Mouse (Mus musculus) embryonic facial prominence, embryonic 14.5 days (tissue): ENCODE measurements around the gene Actr10. TPM values are rescaled to one million over a fixed set of nuclear protein-coding genes. Genes with fewer than 3 reads are reported as not detected.

ENCODE experiments used
- ATAC-seq: fragments of 200-750 bp; cut with Nextera tagmentation; 2 replicates; pipeline ENCODE4 v1.8.0; 2017; ENCODE audit warnings: low read depth, moderate number of reproducible peaks, moderate TSS enrichment
- DNase-seq: peaks from one replicate; pipeline ENCODE4 v3.0.0-alpha.2; 2015; ENCODE audit warnings: low spot score
- H3K27ac ChIP-seq: fragments of 300-500 bp; sonication (generic); replicated peaks from 2 replicates; pipeline ENCODE4 v1.5.1; 2014; ENCODE audit warnings: low read depth, mild to moderate bottlenecking, low read length, moderate library complexity
- H3K27me3 ChIP-seq: fragments of 300-500 bp; sonication (generic); replicated peaks from 2 replicates; pipeline ENCODE4 v1.6.1; 2014; ENCODE audit warnings: low read length; ENCODE audit not compliant: control insufficient read depth, insufficient read depth
- H3K36me3 ChIP-seq: fragments of 300-500 bp; sonication (generic); 2 replicates; pipeline ENCODE4 v1.6.1; 2014; ENCODE audit warnings: low read length, mixed read lengths; ENCODE audit not compliant: control insufficient read depth, insufficient read depth
- H3K4me1 ChIP-seq: fragments of 300-500 bp; sonication (generic); 2 replicates; pipeline ENCODE4 v1.6.1; 2014; ENCODE audit warnings: antibody characterized with exemption, low read length; ENCODE audit not compliant: control insufficient read depth, insufficient read depth
- H3K4me2 ChIP-seq: fragments of 300-500 bp; sonication (generic); 2 replicates; pipeline ENCODE4 v1.6.1; 2014; ENCODE audit warnings: low read depth, mild to moderate bottlenecking, low read length, moderate library complexity, mixed read lengths
- H3K4me3 ChIP-seq: fragments of 300-500 bp; sonication (generic); 2 replicates; pipeline ENCODE4 v1.5.1; 2014; ENCODE audit warnings: low read depth, mild to moderate bottlenecking, low read length
- H3K9ac ChIP-seq: fragments of 300-500 bp; sonication (generic); 2 replicates; pipeline ENCODE4 v1.6.1; 2014; ENCODE audit warnings: low read depth, mild to moderate bottlenecking, low read length, moderate library complexity, mixed read lengths
- H3K9me3 ChIP-seq: fragments of 300-500 bp; sonication (generic); 2 replicates; pipeline ENCODE4 v1.6.1; 2016; ENCODE audit warnings: low read length; ENCODE audit not compliant: control insufficient read depth
- WGBS: fragments of 180-500 bp; shearing (Covaris S2); extraction: QIAGEN DNeasy Blood & Tissue Kit; methylation state at CpG from one replicate; pipeline ENCODE4 v1.1.7; 2014; 5-methylcytosine and 5-hydroxymethylcytosine counted together
- polyA plus RNA-seq: library from polyadenylated mRNA; unstranded; fragments of >200 nt; fragmentation: Nextera tagmentation; extraction: Ambion mirVana; gene quantifications from 2 replicates; pipeline ENCODE4 v1.2.1, GENCODE M21; 2014

Gene Actr10
- polyA plus RNA-seq, 1 experiment from 2014 or later = 269 TPM

DNA sequence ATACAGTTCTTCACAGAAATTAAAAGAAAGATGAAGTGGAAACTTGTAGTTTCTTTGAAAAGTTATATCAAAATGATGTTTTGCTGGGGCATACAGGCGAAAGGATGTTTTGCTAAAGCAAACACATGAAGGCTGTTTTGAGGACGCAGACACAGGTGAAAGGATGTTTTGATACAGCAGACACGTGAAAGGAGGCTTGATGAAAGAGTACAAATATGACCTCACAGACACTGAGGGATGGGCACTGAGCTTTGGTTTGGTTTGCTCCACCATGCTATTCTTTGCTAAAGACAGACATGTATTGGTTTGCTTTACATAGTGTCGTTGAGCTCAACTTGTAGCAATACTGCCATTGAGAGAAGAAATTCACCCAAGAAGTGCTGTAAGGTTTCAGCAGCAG is 7.9 kb upstream of the Actr10 start:
- no peak for ATAC-seq
- 83% methylated on average over 4 of the region's 4 CpGs for WGBS
- Histone ChIP-seq H3K9ac (no peak overlapping the region), H3K27me3 (no peaks in the 10 kb centered on the region), H3K9me3 (0 out of 2 replicates have a peak, but pooled peaks cover 4% of the 10 kb centered on the region), H3K4me2 (no peak overlapping the region), H3K4me3 (no peak overlapping the region), H3K36me3 (no peaks in the 10 kb centered on the region), H3K4me1 (no peaks in the 10 kb centered on the region), H3K27ac (no peak overlapping the region)
- no peak for DNase-seq

DNA sequence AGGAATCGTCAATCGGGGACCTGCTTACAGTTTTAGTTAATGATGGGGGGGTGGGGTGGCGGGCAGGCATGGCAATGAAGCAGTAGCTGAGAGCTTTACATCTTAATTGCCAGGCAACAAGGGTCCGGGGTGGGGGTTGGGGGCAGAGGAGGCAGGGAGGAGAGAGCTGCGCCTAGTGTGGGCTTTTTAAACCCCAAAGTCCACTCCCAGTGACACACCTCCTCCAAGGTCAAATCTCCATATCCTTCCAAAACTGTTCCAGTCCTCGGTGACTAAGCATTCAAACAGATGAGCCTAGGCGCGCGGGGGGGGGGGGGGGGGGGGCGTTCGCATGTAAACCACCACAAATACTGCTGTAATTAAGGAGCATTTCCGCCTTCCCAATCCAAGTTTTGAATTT is 507 bp upstream of the Actr10 start:
- no peaks in the 10 kb centered on the region; the same call in 1 of the 2 replicates for H3K4me1 ChIP-seq
- H3K9me3 ChIP-seq = no peaks in the 10 kb centered on the region
- H3K27ac ChIP-seq = peak overlapping the region; percentile 92
- H3K9ac ChIP-seq = peak overlapping the region; percentile 80
- peaks cover 19% of the 10 kb centered on the region for H3K36me3 ChIP-seq
- WGBS = 46% methylated on average over 5 of the region's 12 CpGs
- H3K4me2 ChIP-seq = peak overlapping the region; percentile 66
- H3K27me3 ChIP-seq = no peaks in the 10 kb centered on the region
- peak overlapping the region; percentile 90 for H3K4me3 ChIP-seq
- DNase-seq (peak; percentile 29), ATAC-seq (peak; percentile 16)

- ATAC-seq (no peak), DNase-seq (no peak)
- Histone ChIP-seq H3K9me3 (no peaks in the 10 kb centered on the region), H3K4me2 (no peak overlapping the region), H3K27ac (no peak overlapping the region), H3K4me1 (no peaks in the 10 kb centered on the region; the same call in 1 of the 2 replicates), H3K36me3 (peaks cover 47% of the 10 kb centered on the region), H3K27me3 (no peaks in the 10 kb centered on the region), H3K4me3 (no peak overlapping the region), H3K9ac (no peak overlapping the region)
- WGBS = 96% methylated on average over 7 of the region's 7 CpGs
These were observed 3.1 kb downstream of the Actr10 start for GRCm38 (mm10) chr12:70940806-70941205.

DNA sequence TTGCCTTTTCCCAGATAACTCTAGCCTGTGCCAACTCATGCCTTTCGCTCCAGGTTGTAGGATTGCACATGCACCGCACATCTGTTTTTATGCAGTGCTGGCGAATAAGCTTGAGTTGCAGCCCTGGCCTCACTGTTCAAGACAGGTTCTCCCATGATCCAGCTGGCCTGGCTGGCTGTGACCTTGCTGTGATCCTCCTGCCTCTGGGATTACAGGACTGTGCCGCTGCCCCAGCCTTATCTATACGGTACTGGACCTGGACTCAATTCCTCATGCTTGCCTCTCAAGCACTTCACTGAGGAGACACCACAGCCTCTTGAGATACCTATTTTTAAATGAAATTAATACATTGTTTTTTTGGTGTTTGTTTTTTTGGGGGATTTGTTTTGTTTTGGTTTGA is 6.5 kb downstream of the Actr10 start:
- Histone ChIP-seq H3K36me3 (peaks cover 72% of the 10 kb centered on the region), H3K27ac (no peak overlapping the region)
- no peak for DNase-seq

GRCm38 (mm10) chr12:70946585-70947256 is 9.1 kb downstream of the Actr10 start:
- WGBS = 90% methylated on average over 10 of the region's 10 CpGs
- Histone ChIP-seq H3K4me1 (no peaks in the 10 kb centered on the region), H3K4me2 (no peak overlapping the region), H3K4me3 (no peak overlapping the region), H3K9ac (no peak overlapping the region), H3K27me3 (no peaks in the 10 kb centered on the region), H3K27ac (no peak overlapping the region), H3K9me3 (no peaks in the 10 kb centered on the region), H3K36me3 (peaks cover 80% of the 10 kb centered on the region)
- ATAC-seq (no peak), DNase-seq (no peak)

More for the DNA sequence above, 6.5 kb downstream of the Actr10 start:
- H3K4me2 ChIP-seq = no peak overlapping the region
- ATAC-seq = no peak
- H3K9me3 ChIP-seq = no peaks in the 10 kb centered on the region
- no peaks in the 10 kb centered on the region; the same call in 1 of the 2 replicates for H3K4me1 ChIP-seq
- H3K9ac ChIP-seq = no peak overlapping the region
- H3K4me3 ChIP-seq = no peak overlapping the region
- WGBS = 91% methylated on average over 5 of the region's 5 CpGs
- no peaks in the 10 kb centered on the region for H3K27me3 ChIP-seq

GRCm38 (mm10) chr12:70958640-70959039 is 21.0 kb downstream of the Actr10 start:
- Histone ChIP-seq H3K4me3 (no peak overlapping the region), H3K27me3 (no peaks in the 10 kb centered on the region), H3K4me1 (no peaks in the 10 kb centered on the region), H3K36me3 (peaks cover 91% of the 10 kb centered on the region), H3K9me3 (no peaks in the 10 kb centered on the region), H3K4me2 (no peak overlapping the region), H3K9ac (no peak overlapping the region), H3K27ac (no peak overlapping the region)
- no peak for ATAC-seq
- 89% methylated on average over 4 of the region's 4 CpGs for WGBS
- no peak for DNase-seq

DNA sequence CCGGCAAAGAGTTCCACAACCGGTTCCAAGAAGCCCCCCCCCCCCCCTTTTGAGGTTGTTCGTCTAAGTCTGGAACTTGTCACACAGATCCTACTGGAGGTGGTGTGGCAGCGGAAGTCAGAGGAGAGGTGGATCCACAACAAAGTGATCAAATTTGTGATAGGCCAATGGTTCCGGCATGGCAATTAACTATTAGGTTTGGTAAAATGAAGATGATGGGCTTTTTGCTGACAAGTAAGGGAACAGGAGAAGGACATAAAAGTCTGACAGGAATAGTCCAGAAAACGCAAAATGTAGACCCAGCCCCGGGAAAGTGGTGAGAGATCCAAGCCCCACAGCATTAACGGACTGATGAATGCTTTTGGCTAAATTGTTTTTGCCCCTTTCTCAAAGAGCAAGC is 29.9 kb downstream of the Actr10 start:
- DNase-seq (no peak), ATAC-seq (no peak)
- peaks cover 21% of the 10 kb centered on the region for H3K36me3 ChIP-seq
- H3K4me2 ChIP-seq = peak overlapping the region; percentile 54
- no peaks in the 10 kb centered on the region for H3K27me3 ChIP-seq
- H3K9me3 ChIP-seq = no peaks in the 10 kb centered on the region
- peak overlapping the region; percentile 72 for H3K4me3 ChIP-seq
- peak overlapping the region; percentile 98 for H3K27ac ChIP-seq
- WGBS = 35% methylated on average over 8 of the region's 8 CpGs
- H3K9ac ChIP-seq = peak overlapping the region; percentile 85
- H3K4me1 ChIP-seq = no peaks in the 10 kb centered on the region

DNA sequence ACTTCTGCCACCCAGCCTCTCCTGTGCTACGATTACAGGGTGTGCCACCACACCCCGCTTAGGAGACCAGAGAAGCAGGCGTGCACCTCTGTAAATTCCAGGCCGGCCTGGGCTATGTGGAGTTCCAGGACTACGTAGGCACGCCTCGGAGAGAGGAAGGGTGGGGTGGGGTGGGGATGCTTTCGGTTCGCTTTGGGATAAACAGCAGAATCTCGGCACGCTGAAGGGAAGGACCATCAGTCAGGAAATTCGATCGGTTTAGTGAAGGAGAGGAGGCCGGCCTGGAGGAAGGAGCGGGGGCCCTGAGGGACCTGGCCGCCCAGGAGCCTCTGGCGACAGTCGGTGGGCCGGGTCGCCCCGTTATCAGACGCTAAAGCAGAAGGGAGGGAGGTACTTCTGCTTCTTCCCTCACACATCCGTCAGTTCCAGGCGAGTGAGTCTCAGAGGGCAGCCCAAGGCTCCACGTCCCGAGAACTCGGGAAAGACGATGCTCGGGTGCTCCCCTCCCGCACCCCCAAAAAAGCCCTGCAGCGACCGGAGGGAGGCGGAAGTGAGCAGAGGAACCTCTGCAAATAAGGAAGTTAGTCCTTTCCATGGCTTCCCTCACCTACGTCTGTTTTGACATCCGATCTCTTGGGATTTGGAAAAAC is 30.6 kb downstream of the Actr10 start:
- DNase-seq = peak; percentile 92
- H3K4me3 ChIP-seq = peak overlapping the region; percentile 72
- peak overlapping the region; percentile 54 for H3K4me2 ChIP-seq
- H3K36me3 ChIP-seq = peaks cover 15% of the 10 kb centered on the region
- H3K9ac ChIP-seq = peak overlapping the region; percentile 85
- peak overlapping the region; percentile 98 for H3K27ac ChIP-seq
- H3K27me3 ChIP-seq = no peaks in the 10 kb centered on the region
- H3K4me1 ChIP-seq = no peaks in the 10 kb centered on the region
- WGBS = under 1% methylated on average over 34 of the region's 35 CpGs
- no peaks in the 10 kb centered on the region for H3K9me3 ChIP-seq
- peak; percentile 87 for ATAC-seq
